8 mouse cellular contexts compared by ENCODE assay signal in genomic region chr3:105801191-105802166, GRCm38 (mm10). TPM values are rescaled to one million over a fixed set of nuclear protein-coding genes. Genes with fewer than 3 reads are reported as not detected.
DNase-seq lines count a peak whose midpoint lies in the region; ATAC-seq and TF ChIP-seq lines count a peak whose summit lies in the region.

Gene Rap1a, minus strand, starts transcription at chr3:105801336.

- WGBS in forebrain, embryonic 15.5 days, result 20% methylated on average over 40 of the region's 50 CpGs
- WGBS in large intestine, adult 2 months, result 11% methylated on average over 47 of the region's 50 CpGs
- 10% methylated on average over 43 of the region's 50 CpGs for WGBS in lung, adult 2 months

- ATAC-seq in forebrain, embryonic 15.5 days (replicated peaks), result peak; percentile 97
- peak; percentile 58 for ATAC-seq in neutrophil, adult 5-6 weeks (ENCODE audit: extremely low read depth, insufficient number of reproducible peaks, low FRiP score, poor library complexity, severe bottlenecking)

- peak within 1 kb of the TSS; percentile 72 for H3K4me2 ChIP-seq in forebrain, embryonic 15.5 days (replicated peaks)

- H3K9me3 ChIP-seq in ES-Bruce4 (replicated peaks; ENCODE audit: control insufficient read depth, insufficient read depth, low read length, poor library complexity, severe bottlenecking), result no peaks in the 10 kb centered on the region
- H3K9me3 ChIP-seq in forebrain, embryonic 15.5 days, result no peaks in the 10 kb centered on the region

- peak within 1 kb of the TSS; percentile 97 for H3K9ac ChIP-seq in ES-Bruce4 (ENCODE audit: low read depth, poor library complexity, severe bottlenecking)
- H3K9ac ChIP-seq in forebrain, embryonic 15.5 days (replicated peaks), result peak within 1 kb of the TSS; percentile 86

- peak within 1 kb of the TSS; percentile 98 for H3K4me3 ChIP-seq in ES-Bruce4 (ENCODE audit: low read depth, low read length)
- peak within 1 kb of the TSS; percentile 69 for H3K4me3 ChIP-seq in forebrain, embryonic 15.5 days
- H3K4me3 ChIP-seq in lung, adult 2 months (replicated peaks; ENCODE audit: extremely low read depth, low read depth, low read length), result peak within 1 kb of the TSS; percentile 100

- peak within 1 kb of the TSS; percentile 4; the same call in 1 of the 2 replicates for H3K27ac ChIP-seq in ES-Bruce4 (ENCODE audit: insufficient read depth, low read length)
- peak within 1 kb of the TSS; percentile 79 for H3K27ac ChIP-seq in forebrain, embryonic 15.5 days (replicated peaks)

- TF ChIP-seq EP300 in ES-Bruce4 (IDR thresholded peaks at IDR 0.05; ENCODE audit: insufficient read depth, low read depth, low read length), result no peak

- H3K4me1 ChIP-seq in ES-Bruce4 (ENCODE audit: control insufficient read depth, insufficient read depth, low read length), result no peaks in the 10 kb centered on the region
- H3K4me1 ChIP-seq in forebrain, embryonic 15.5 days, result peaks cover 33% of the 10 kb centered on the region
- peaks cover 37% of the 10 kb centered on the region for H3K4me1 ChIP-seq in lung, adult 2 months (ENCODE audit: control insufficient read depth, insufficient read depth, low read length)

- TF ChIP-seq CTCF in ES-Bruce4 (IDR thresholded peaks at IDR 0.05; ENCODE audit: low read depth, low read length), result no peak
- TF ChIP-seq CTCF in lung, adult 2 months (IDR thresholded peaks at IDR 0.05; ENCODE audit: insufficient read depth, low read length), result no peak

- TF ChIP-seq POLR2A in ES-Bruce4 (IDR thresholded peaks at IDR 0.05; ENCODE audit: insufficient read depth, low read length), result no peak
- TF ChIP-seq POLR2A in lung, adult 2 months (IDR thresholded peaks at IDR 0.05; ENCODE audit: borderline replicate concordance, extremely low read depth, low read depth, low read length), result peak; percentile 47; the same call in 1 of the 2 replicates

- H3K27me3 ChIP-seq in ES-Bruce4 (ENCODE audit: control insufficient read depth, insufficient read depth, low read length, poor library complexity, severe bottlenecking), result no peaks in the 10 kb centered on the region
- H3K27me3 ChIP-seq in forebrain, embryonic 15.5 days, result no peaks in the 10 kb centered on the region

- peak; percentile 67 for DNase-seq in cerebellum, adult 11 months
- DNase-seq in heart, postnatal 14 days, result peak; percentile 83 to 86
- DNase-seq in large intestine, adult 2 months (ENCODE audit: low read depth, low spot score), result peak; percentile 40
- peak; percentile 78 for DNase-seq in lung, adult 2 months
- DNase-seq in testis, postnatal 14 days (ENCODE audit: low spot score), result peak; percentile 82

- H3K36me3 ChIP-seq in ES-Bruce4 (ENCODE audit: control insufficient read depth, insufficient read depth, low read length, poor library complexity, severe bottlenecking), result no peaks in the 10 kb centered on the region
- no peaks in the 10 kb centered on the region for H3K36me3 ChIP-seq in forebrain, embryonic 15.5 days

- intact Hi-C loops in heart, postnatal 14 days (cut with DNase I), result loop anchor here (2.0 to 5.0 kb wide), 3 partner anchors 23 to 114 kb away; partner anchors contain the start of gene Ddx20

RNA-seq across cellular contexts. Expression of gene Rap1a, which starts in this region (rescaled TPM):
- polyA plus RNA-seq in ES-Bruce4 (2011; ENCODE audit: insufficient read depth, insufficient read length, low read depth, missing spikeins), result 87.7 and 88.6 TPM in 2 replicates
- 76.3 and 78.3 TPM in 2 replicates for polyA plus RNA-seq in forebrain, embryonic 15.5 days (2015; fragmentation: Nextera tagmentation; extraction: Ambion mirVana)
- total RNA-seq in heart, postnatal 14 days (2021), result 100 to 1,000 TPM; 103 to 116 TPM
- polyA plus RNA-seq in large intestine, adult 2 months (2012; rRNA removed), result 10.6 and 11.2 TPM in 2 replicates
- 8.2 and 18.1 TPM in 2 replicates for polyA plus RNA-seq in lung, adult 2 months (2012; rRNA removed)
- 146 and 151 TPM in 2 replicates for total RNA-seq in neutrophil, adult 5-6 weeks (2017)

Comparison
In these comparisons a context has a peak if more than half of its experiments do, and no peak if none do; other contexts are left out.
1. Peak in every context shown above with its lines: DNase-seq, ATAC-seq, H3K4me3 ChIP-seq and H3K27ac ChIP-seq.